Mouse (Mus musculus): ENCODE measurements around the gene Zfp280b. TPM values are rescaled to one million over a fixed set of nuclear protein-coding genes. Genes with fewer than 3 reads are reported as not detected.
A peak's percentile ranks its signal among the peaks of the same experiment; 100 is the strongest.
"Not testable (repeated sequence)": the region's sequence is repeated elsewhere in the genome, so short reads cannot be mapped to it uniquely, and the experiment has no call there.

Gene Zfp280b
- total RNA-seq, 2 experiments from 2014 or later: 14.6 to 14.7 TPM

- no peak for DNase-seq (ENCODE audit: low spot score in 2 of 2)
These were observed 3.2 kb upstream of the Zfp280b start for GRCm38 (mm10) chr10:76029276-76029675.

GRCm38 (mm10) chr10:76030496-76030895, 2.0 kb upstream of the Zfp280b start:
- no peak for DNase-seq (ENCODE audit: low spot score in 2 of 2)

DNA sequence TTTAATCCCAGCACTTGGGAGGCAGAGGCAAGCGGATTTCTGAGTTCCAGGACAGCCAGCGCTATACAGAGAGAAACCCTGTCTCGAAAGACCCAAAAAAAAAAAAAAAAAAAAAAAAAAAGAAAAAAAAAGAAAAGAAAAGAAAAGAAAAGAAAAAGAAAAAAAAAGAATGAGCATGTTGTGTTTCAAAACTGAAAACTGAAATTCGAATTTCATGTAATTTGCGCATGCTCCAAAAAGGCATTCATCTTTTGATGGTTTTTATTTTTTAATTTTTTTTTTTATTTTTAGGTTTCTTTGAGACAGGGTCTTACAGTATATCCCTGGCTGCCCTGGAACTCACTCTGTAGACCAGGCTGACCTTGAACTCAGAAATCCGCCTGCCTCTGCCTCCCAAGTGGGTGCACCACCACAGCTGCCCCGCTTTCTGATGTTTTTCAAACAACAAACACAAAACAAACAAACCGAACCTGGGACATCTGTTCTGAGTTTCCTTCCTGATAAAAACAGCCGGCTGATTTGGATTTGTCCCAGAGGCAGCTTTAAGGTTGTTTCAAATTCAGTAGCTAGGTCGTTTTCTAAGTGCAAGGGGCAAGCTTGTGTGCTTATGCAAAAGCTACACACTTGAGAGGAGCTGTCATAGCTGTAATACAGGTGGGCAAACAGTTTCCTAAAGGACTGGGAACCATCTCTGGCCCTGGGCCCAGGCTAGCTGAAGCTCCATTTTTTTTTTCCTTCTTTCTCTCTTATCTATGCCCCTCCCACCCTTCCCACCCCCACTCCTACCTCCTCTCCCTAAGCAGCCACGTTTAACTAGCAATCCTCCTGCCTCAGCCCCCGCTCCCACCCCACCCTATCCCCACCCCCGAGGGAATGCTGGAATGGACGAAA, 694 bp upstream of the Zfp280b start:
- peak in 1 of 2 experiments; percentile 11 for DNase-seq (ENCODE audit: low spot score in 2 of 2)

DNA sequence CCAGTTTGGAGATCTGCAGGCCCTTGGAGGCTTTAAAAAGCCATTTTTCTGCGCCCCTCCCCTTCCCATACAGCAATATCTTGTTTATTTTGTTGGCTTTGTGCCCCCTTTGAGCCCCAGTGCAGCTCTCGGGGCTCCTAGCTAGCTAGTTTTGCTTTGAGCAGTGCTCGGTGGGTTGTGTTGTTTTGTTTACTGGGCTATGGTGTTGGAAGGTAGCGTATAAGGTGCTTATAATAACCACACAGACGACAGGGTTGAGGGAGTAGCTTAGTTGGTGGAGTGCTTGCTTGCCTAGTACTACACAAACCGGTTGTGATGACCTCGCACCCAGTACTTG, 637 bp downstream of the Zfp280b start:
- no peak for DNase-seq (ENCODE audit: low spot score in 2 of 2)

GRCm38 (mm10) chr10:76034001-76034600, 1.7 kb downstream of the Zfp280b start:
- DNase-seq (ENCODE audit: low spot score in 2 of 2): no peak

GRCm38 (mm10) chr10:76035277-76035676, 2.8 kb downstream of the Zfp280b start:
- DNase-seq (ENCODE audit: low spot score in 2 of 2): no peak

DNA sequence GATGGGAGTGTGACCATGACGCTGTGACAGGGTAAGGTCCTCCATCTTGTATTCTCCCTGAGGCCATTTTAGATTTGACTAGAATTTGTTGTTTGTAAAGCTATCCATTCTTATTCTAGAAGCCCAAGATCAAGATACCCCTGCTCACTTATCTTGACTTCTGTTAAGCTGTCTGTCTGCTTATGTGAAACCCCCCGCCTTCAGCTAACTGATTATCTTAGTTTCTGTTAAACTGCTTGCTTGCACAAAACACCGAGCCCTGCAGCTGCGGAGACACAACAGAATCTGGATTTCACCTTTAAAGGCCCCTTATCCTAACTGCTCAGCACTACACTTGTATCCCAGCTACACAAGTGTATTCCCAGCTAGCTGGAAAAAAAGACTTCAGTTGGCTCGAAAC, 4.5 kb downstream of the Zfp280b start:
- no peak for DNase-seq (ENCODE audit: low spot score in 2 of 2)

DNA sequence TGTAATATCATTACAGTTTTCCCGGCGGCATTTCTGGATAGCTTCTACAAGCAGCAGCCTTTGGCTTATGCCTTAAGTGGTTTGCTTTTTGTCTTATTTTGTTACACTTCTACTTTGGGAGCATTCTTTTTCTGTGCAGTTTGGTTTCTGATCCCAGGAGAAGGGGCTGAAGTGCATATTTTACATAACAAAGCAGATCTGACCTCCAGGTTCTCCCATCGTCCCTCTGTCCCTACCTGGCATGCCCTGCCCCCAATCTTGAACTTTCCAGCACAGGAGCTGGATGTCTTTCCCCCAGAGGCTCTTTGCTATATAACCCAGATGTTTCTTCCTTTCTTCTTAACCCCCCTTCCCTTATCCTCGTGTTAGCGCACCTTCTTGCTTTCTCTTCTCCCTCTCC, 12.9 kb downstream of the Zfp280b start:
- no peak for DNase-seq (ENCODE audit: low spot score in 2 of 2)

DNA sequence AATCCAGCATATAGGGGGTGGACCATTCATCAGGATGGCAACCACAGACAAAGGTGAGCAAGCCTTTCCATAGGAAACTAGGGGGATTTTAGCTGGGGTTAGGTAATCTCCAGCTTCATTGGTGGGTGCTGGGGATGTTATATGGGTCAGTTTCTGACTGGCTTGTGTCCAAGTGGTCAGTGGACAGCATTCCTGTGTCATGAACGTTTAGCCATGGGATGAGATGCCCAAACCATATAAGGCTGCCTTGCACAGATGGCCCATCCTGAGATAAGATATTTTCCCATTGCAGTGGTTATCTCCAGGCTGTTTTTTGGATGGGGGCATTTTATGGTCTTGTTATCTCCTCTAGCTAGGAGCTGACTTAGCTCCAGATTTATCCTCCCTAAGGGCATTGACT, 14.3 kb downstream of the Zfp280b start:
- no peak for DNase-seq (ENCODE audit: low spot score in 2 of 2)

GRCm38 (mm10) chr10:76047182-76047869, 14.9 kb downstream of the Zfp280b start:
- no peak for DNase-seq (ENCODE audit: low spot score in 2 of 2)

DNA sequence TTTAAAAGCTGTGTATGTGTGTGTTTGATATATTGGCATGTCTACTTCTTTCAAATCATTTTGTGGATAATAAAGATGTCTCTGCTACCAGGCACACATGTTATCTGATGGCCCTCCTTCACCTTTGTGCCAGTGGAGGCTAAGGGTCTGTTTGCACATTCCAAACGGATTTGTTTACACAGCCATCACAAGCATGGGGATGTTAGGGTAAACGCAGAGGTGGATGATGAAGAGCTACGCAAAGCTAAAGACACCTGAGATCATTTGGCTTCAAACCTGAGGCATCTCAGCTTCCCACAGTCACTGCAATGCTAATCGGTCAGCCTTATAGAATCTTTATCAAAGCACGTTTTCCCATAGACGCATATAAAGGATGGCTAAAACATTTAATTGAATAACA, 16.5 kb downstream of the Zfp280b start:
- no peak for DNase-seq (ENCODE audit: low spot score in 2 of 2)

DNA sequence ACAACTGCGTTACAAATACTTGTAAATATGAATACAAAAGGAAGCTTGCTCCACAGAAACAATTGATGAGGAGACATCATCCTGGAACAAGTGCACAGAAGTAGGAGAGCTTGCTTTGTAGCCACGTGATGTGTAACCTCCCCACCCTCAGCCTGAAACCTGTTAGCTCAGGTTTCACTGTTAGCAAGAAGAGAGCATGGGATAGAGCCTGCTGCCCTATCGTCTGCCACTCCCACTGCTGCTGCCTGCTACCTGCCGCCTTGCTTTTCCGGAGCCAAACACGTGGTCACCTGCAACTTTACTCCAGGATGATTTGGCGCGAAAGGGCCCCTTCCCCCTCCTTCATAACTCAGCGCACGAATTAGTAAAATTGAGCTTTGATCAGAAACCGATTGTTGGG, 19.4 kb downstream of the Zfp280b start:
- no peak for DNase-seq (ENCODE audit: low spot score in 2 of 2)

GRCm38 (mm10) chr10:76062439-76062838, 30.0 kb downstream of the Zfp280b start:
- no peak for DNase-seq (ENCODE audit: low spot score in 2 of 2)

GRCm38 (mm10) chr10:76067674-76068613, 35.5 kb downstream of the Zfp280b start:
- no peak for DNase-seq (ENCODE audit: low spot score in 2 of 2)

DNA sequence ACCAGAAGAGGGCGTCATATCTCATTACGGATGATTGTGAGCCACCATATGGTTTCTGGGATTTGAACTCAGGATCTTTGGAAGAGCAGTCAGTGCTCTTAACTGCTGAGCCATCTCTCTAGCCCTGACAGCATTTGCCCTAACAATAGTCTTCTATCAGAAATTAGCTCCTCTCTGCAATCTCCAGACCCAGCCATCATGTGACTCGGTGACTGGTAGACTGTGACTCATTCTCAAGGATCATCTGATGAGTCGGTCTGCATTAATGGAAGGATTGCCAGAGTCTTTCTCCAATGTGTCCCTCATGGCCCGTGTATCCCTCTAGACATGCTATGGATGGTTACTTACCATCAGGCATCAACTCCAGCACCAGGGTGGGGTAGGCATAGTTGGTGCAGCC, 39.6 kb downstream of the Zfp280b start:
- DNase-seq (ENCODE audit: low spot score in 2 of 2): not testable (repeated sequence)

DNA sequence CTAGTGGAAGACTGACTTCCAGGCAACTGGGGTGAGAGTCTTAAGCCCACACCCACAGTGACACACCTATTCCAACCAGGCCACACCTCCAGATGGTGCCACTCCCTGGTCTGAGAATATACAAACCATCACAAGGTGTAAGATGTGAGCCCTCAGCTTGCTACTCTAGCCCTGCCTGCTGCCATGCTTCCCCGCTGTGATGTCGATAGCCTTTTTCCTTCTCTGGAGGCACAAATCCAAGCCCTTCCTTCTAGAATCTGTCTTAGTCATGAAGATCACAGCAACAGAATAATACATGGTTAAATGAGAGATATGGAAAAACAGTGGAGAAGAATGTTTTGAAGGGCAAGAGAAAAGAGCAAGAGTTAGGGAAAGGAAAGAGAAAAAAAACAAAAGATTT, 44.6 kb downstream of the Zfp280b start:
- not testable (repeated sequence) for DNase-seq (ENCODE audit: low spot score in 2 of 2)

Small RNA genes lying within 50 kb of the gene (microRNA-seq; reads per million reads assigned to microRNA genes)
- gene Mir6409: not detected

Other genes with a start within 250 kb of the Zfp280b start
- gene Gstt1, start 234.1 kb upstream of the Zfp280b start, total RNA-seq (2021): 10 to 100 TPM; 10.2 to 11.8 TPM
- not detected for gene Gstt4, start 210.1 kb upstream of the Zfp280b start, total RNA-seq (2021)
- gene Gstt2, start 195.2 kb upstream of the Zfp280b start, total RNA-seq (2021): 1 to 10 TPM; 7.6 to 9.2 TPM
- 100 to 1,000 TPM; 164 TPM for gene Mif, start 172.4 kb upstream of the Zfp280b start, total RNA-seq (2021)
- 1 to 10 TPM in 1 of 2 experiments, under 1 TPM in 1; 0.96 to 1.0 TPM for gene Derl3, start 139.2 kb upstream of the Zfp280b start, total RNA-seq (2021)
- 10 to 100 TPM; 55.0 to 60.2 TPM for gene Smarcb1, start 111.0 kb upstream of the Zfp280b start, total RNA-seq (2021)
- 100 to 1,000 TPM; 390 to 396 TPM for gene Chchd10, start 99.5 kb upstream of the Zfp280b start, total RNA-seq (2021)
- 10 to 100 TPM; 12.7 to 15.0 TPM for gene Mmp11, start 96.2 kb upstream of the Zfp280b start, total RNA-seq (2021)
- not detected for gene Gm867, start 92.0 kb upstream of the Zfp280b start, total RNA-seq (2021)
- gene Vpreb3, start 89.6 kb upstream of the Zfp280b start, total RNA-seq (2021): under 1 TPM in 1 of 2 experiments, not detected in 1; 0.62 TPM
- gene Gm5134, start 78.1 kb upstream of the Zfp280b start, total RNA-seq (2021): not detected
- gene Slc5a4b, start 78.3 kb downstream of the Zfp280b start, total RNA-seq (2021): not detected
- not detected for gene Slc5a4a, start 114.8 kb downstream of the Zfp280b start, total RNA-seq (2021)
- 10 to 100 TPM; 21.3 to 25.5 TPM for gene Prmt2, start 205.2 kb downstream of the Zfp280b start, total RNA-seq (2021)
- 10 to 100 TPM; 13.7 to 15.3 TPM for gene S100b, start 221.2 kb downstream of the Zfp280b start, total RNA-seq (2021)